Mouse (Mus musculus) lung, postnatal 0 days (tissue): ENCODE measurements around the gene Cyyr1. TPM values are rescaled to one million over a fixed set of nuclear protein-coding genes. Genes with fewer than 3 reads are reported as not detected.

ENCODE experiments used
- ATAC-seq: fragments of 200-750 bp; cut with Nextera tagmentation; 2 replicates; pipeline ENCODE4 v1.8.0; 2017; ENCODE audit warnings: moderate library complexity
- DNase-seq: peaks from one replicate; pipeline ENCODE4 v3.0.0-alpha.2; 2016; ENCODE audit warnings: low spot score
- H3K27ac ChIP-seq: fragments of 300-500 bp; sonication (generic); 2 replicates; pipeline ENCODE4 v1.5.1; 2014; ENCODE audit warnings: antibody characterized with exemption, mild to moderate bottlenecking, low read length, mixed read lengths
- H3K27me3 ChIP-seq: fragments of 300-500 bp; sonication (generic); replicated peaks from 2 replicates; pipeline ENCODE4 v1.6.1; 2014; ENCODE audit warnings: low read length, mixed read lengths; ENCODE audit not compliant: insufficient read depth
- H3K36me3 ChIP-seq: fragments of 300-500 bp; sonication (generic); 2 replicates; pipeline ENCODE4 v1.6.1; 2014; ENCODE audit warnings: low read length, mixed read lengths; ENCODE audit not compliant: insufficient read depth
- H3K4me1 ChIP-seq: fragments of 300-500 bp; sonication (generic); 2 replicates; pipeline ENCODE4 v1.6.1; 2014; ENCODE audit warnings: antibody characterized with exemption, low read depth, low read length, mixed read lengths; ENCODE audit not compliant: insufficient read depth
- H3K4me2 ChIP-seq: fragments of 300-500 bp; sonication (generic); replicated peaks from 2 replicates; pipeline ENCODE4 v1.6.1; 2014; ENCODE audit warnings: low read depth, mild to moderate bottlenecking, low read length, moderate library complexity, mixed read lengths
- H3K4me3 ChIP-seq: fragments of 300-500 bp; sonication (generic); 2 replicates; pipeline ENCODE4 v1.5.1; 2014; ENCODE audit warnings: low read depth, low read length
- H3K9ac ChIP-seq: fragments of 300-500 bp; sonication (generic); replicated peaks from 2 replicates; pipeline ENCODE4 v1.6.1; 2014; ENCODE audit warnings: low read depth, mild to moderate bottlenecking
- H3K9me3 ChIP-seq: fragments of 300-500 bp; sonication (generic); 2 replicates; pipeline ENCODE4 v1.6.1; 2016; ENCODE audit warnings: low read length, mixed read lengths
- CTCF ChIP-seq: IDR thresholded peaks from 2 replicates; pipeline ENCODE4 v1.5.1; 2016; ENCODE audit warnings: antibody characterized with exemption, mild to moderate bottlenecking
- EP300 ChIP-seq: IDR thresholded peaks from 2 replicates; pipeline ENCODE4 v1.6.1; 2016; ENCODE audit warnings: antibody characterized with exemption, mild to moderate bottlenecking, control low read depth
- WGBS: fragments of 180-500 bp; shearing (Covaris S2); extraction: QIAGEN DNeasy Blood & Tissue Kit; methylation state at CpG from one replicate; pipeline ENCODE4 v1.1.7; 2014; 5-methylcytosine and 5-hydroxymethylcytosine counted together
- polyA plus RNA-seq: library from polyadenylated mRNA; unstranded; fragments of >200 nt; fragmentation: Nextera tagmentation; extraction: Ambion mirVana; gene quantifications from 2 replicates; pipeline ENCODE4 v1.2.1, GENCODE M21; 2015

The Cyyr1 gene
- polyA plus RNA-seq, 1 experiment from 2014 or later, result 29.1 TPM

DNA sequence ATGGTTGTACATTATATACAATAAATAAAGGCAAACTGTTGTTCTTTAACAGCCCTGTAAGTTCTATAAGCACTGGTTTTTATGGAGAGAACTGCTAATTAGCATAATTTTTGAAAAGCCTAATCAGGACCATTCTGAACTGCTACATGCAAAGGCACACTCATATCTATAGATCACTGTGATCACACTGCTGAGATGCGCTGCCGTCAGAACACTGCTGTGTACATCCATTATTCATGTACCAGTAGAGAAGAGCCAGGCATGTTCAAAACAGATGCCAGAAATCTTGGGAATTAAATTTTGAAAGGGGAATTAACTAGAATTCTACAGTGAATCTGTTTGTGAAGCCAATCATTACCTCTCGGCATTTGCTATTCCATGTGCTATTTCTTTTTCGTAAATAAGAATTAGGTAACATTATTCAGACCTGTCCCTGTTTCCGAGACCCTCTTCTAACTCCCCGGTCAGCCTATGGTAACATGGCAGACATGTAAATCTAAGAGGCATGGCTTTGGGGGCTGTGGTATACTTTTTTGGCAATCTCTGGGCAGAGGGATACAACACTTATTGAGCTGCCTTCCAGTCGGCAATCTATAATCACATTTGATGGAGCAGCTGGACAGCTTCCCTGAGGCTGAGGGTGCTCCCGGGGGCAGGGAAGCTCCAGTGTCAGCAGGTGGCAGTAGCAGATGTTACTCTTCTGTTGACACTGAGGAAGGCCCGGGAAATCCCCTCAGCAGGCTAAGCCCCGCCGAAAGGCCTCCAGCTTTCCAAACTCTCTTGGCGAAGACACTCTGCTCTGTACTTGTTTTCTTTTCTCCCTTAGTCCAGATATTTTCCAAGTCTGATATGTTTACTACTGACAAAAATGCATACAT lies 25.2 kb downstream of the Cyyr1 start:
- ATAC-seq (no peak), DNase-seq (no peak)
- H3K4me3 ChIP-seq, result no peak overlapping the region
- H3K27ac ChIP-seq, result no peak overlapping the region
- no peaks in the 10 kb centered on the region for H3K36me3 ChIP-seq
- no peak overlapping the region for H3K9ac ChIP-seq
- H3K4me2 ChIP-seq, result no peak overlapping the region
- no peaks in the 10 kb centered on the region for H3K27me3 ChIP-seq
- TF ChIP-seq EP300 (no peak), CTCF (peak; percentile 9; the same call in 1 of the 2 replicates)
- 42% methylated on average over 12 of the region's 12 CpGs for WGBS
- H3K9me3 ChIP-seq, result no peaks in the 10 kb centered on the region
- no peaks in the 10 kb centered on the region for H3K4me1 ChIP-seq

DNA sequence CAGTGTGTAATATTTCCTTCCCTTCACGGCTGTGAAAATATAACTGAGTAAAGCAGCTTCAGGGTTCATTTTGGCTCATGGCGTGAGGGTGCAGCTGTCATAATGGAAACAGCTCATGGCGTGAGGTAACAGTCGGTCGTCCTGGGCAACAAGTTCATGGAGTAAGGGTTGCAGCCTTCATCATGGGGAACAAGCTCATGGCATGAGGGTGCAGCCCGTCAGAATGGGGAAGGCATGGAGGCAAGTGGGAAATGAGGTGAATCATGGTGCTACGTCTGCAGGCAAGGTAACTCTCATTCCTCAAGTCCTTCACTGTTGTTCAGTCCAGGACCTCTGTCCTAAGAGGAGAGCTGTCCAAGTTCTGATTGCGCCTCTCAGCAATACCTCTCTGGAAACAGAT lies 28.6 kb downstream of the Cyyr1 start:
- Histone ChIP-seq H3K27me3 (no peaks in the 10 kb centered on the region), H3K4me1 (no peaks in the 10 kb centered on the region), H3K9me3 (no peaks in the 10 kb centered on the region), H3K4me2 (no peak overlapping the region), H3K36me3 (no peaks in the 10 kb centered on the region), H3K4me3 (no peak overlapping the region), H3K27ac (no peak overlapping the region), H3K9ac (no peak overlapping the region)
- TF ChIP-seq EP300 (no peak), CTCF (no peak)
- ATAC-seq, result no peak
- no peak for DNase-seq
- WGBS, result 70% methylated on average over 8 of the region's 8 CpGs

DNA sequence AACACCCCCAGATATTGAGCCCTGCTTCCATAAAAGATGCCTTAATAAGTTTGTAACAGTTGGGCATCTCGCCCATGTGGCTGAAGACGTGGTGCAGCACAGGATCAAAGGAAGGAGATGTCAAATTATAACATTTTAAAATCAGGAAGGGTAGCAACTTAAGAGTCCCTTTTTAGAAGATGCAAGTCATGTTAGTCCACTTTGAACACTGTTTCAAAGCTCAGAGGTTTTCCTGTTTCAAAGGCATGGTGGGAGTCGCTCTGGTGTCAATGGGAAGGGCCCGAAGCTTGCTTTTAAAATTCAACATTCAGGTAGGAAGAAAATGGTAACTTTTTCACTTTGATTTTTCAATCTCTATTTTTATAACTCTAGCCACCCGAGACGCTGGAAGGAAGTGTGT lies 45.9 kb downstream of the Cyyr1 start:
- Histone ChIP-seq H3K4me2 (no peak overlapping the region), H3K4me3 (no peak overlapping the region), H3K4me1 (no peaks in the 10 kb centered on the region), H3K27ac (no peak overlapping the region), H3K9ac (no peak overlapping the region), H3K9me3 (no peaks in the 10 kb centered on the region), H3K36me3 (no peaks in the 10 kb centered on the region), H3K27me3 (no peaks in the 10 kb centered on the region)
- WGBS, result 82% methylated on average over 6 of the region's 6 CpGs
- DNase-seq (no peak), ATAC-seq (no peak)
- TF ChIP-seq EP300 (no peak), CTCF (no peak)

DNA sequence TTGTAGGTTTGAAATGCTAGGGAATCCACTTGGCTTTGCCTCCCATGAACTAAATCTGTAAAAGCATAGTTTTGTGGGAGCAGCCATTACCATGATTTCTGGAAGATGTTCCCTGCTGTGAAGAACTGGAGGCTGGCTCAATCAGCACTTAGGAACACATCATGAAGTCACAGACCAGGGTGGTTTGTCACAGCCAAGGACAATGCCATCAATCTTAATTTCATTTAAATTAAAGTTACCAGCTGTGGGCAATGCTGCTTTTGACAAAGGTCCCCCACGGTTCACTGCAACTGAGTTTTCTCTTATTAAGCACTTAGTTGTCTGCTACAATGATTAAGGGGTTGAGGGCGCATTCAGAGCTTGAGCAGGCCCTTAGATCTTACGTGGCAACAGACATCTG lies 48.1 kb downstream of the Cyyr1 start:
- no peak for TF ChIP-seq CTCF
- no peak for TF ChIP-seq EP300
- Histone ChIP-seq H3K27ac (no peak overlapping the region), H3K9ac (no peak overlapping the region), H3K4me2 (no peak overlapping the region), H3K27me3 (no peaks in the 10 kb centered on the region), H3K4me1 (no peaks in the 10 kb centered on the region), H3K36me3 (no peaks in the 10 kb centered on the region), H3K9me3 (no peaks in the 10 kb centered on the region), H3K4me3 (no peak overlapping the region)
- 63% methylated on average over 3 of the region's 3 CpGs for WGBS
- no peak for DNase-seq
- ATAC-seq, result no peak

- no peak overlapping the region for H3K9ac ChIP-seq
- H3K4me3 ChIP-seq, result no peak overlapping the region
- no peaks in the 10 kb centered on the region for H3K27me3 ChIP-seq
- 79% methylated on average over 5 of the region's 5 CpGs for WGBS
- DNase-seq (no peak), ATAC-seq (no peak)
- H3K27ac ChIP-seq, result no peak overlapping the region
- no peaks in the 10 kb centered on the region for H3K9me3 ChIP-seq
- no peaks in the 10 kb centered on the region for H3K36me3 ChIP-seq
- no peaks in the 10 kb centered on the region for H3K4me1 ChIP-seq
- no peak overlapping the region for H3K4me2 ChIP-seq
- TF ChIP-seq EP300 (no peak), CTCF (no peak)
Measured at GRCm38 (mm10) chr16:85503416-85503815, 49.8 kb downstream of the Cyyr1 start.

DNA sequence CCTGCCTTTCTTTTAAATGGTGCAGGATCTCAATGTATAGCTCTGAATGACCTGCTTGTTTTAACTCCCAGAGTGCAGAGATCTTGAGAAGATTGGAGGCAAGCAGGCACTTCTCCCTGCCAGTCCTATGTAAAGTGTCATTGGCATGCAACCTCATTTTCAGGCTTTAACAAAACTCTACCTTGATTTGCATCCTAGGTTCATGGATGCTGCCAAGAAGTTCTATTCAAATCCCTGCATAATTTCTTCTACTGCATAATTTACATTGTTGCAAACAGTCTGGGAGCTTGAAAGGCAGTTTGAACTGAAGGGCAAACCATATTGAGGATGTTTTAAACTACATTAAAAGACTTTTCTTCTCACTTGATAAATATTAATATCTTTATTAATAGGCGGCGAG lies 57.4 kb downstream of the Cyyr1 start:
- ATAC-seq (no peak), DNase-seq (no peak)
- Histone ChIP-seq H3K4me1 (no peaks in the 10 kb centered on the region), H3K4me2 (no peak overlapping the region), H3K9ac (no peak overlapping the region), H3K27me3 (no peaks in the 10 kb centered on the region), H3K27ac (no peak overlapping the region), H3K36me3 (no peaks in the 10 kb centered on the region), H3K9me3 (no peaks in the 10 kb centered on the region), H3K4me3 (no peak overlapping the region)
- 93% methylated on average over 2 of the region's 2 CpGs for WGBS
- TF ChIP-seq CTCF (no peak), EP300 (no peak)
